Mouse (Mus musculus) Patski (cell line): ENCODE data around the gene Hsp90ab1. TPM values are rescaled to one million over a fixed set of nuclear protein-coding genes. Genes with fewer than 3 reads are reported as not detected.
A peak's percentile ranks its signal among the peaks of the same experiment; 100 is the strongest.

Source experiments
- ATAC-seq: fragments of 100-300 bp; one replicate; pipeline ENCODE4 v1.8.0; 2021
- CTCF ChIA-PET: fragments of 350-600 bp; sonication (Branson Sonifier 250); formaldehyde crosslinking; loops from one replicate; lab custom pipeline; 2022; ENCODE audit warnings: inconsistent platforms; lab: Charles Lee
- POLR2A ChIA-PET: fragments of 350-600 bp; sonication (Branson Sonifier 250); formaldehyde crosslinking; loops from one replicate; lab custom pipeline; 2022; ENCODE audit warnings: antibody characterized with exemption, inconsistent platforms; lab: Charles Lee
- DNase-seq: peaks from one replicate; pipeline ENCODE4 v3.0.0-alpha.2; 2011; ENCODE audit warnings: low read depth, low spot score
- H3K27me3 ChIP-seq: fragments of 371-371 bp; one replicate; pipeline ENCODE4 v1.5.1; 2021
- CTCF ChIP-seq: fragments of 100-300 bp; IDR thresholded peaks from one replicate; pipeline ENCODE4 v1.5.1; 2021
- in situ Hi-C: fragments of 300-500 bp; cut with MboI; formaldehyde crosslinking; loops from 3 replicates; pipeline ENCODE4 v1.11.1; 2018; ENCODE audit warnings: low pct_unique_long_range_greater_than_20kb, mixed read lengths
- polyA plus RNA-seq: library from polyadenylated mRNA; unstranded; gene quantifications from one replicate; pipeline ENCODE4 v1.2.3, GENCODE M21; 2021

Gene Hsp90ab1
- polyA plus RNA-seq, 1 experiment from 2014 or later: 1,835 TPM

- no peak for TF ChIP-seq CTCF
- peak; percentile 53 for ATAC-seq
- DNase-seq: no peak
- in situ Hi-C loops: no loop called here
- ChIA-PET CTCF (interaction anchor here (1.4 to 1.7 kb wide), 2 partner anchors 10 to 19 kb away, joined by 3 to 7 read pairs; partner anchors contain the start of gene Slc35b2), POLR2A (interaction anchor here (0.7 to 1.1 kb wide), 8 partner anchors 9 to 278 kb away, joined by 3 to 7 read pairs (median 4); partner anchors contain the start of gene Slc35b2)
- H3K27me3 ChIP-seq: no peaks in the 10 kb centered on the region
These were observed 681 bp upstream of the Hsp90ab1 start for GRCm38 (mm10) chr17:45573780-45574123.

- POLR2A ChIA-PET: interaction anchor here (0.5 to 2.0 kb wide), 5 partner anchors 8 to 24 kb away, joined by 3 to 5 read pairs (median 4); partner anchors contain the start of genes Nfkbie and Slc35b2
- CTCF ChIA-PET: interaction anchor here (1.8 kb wide), 1 partner anchor 16 kb away, joined by 7 read pairs; the partner anchor contains the start of gene Nfkbie
- ATAC-seq (peak; percentile 22), DNase-seq (no peak)
- no peak for TF ChIP-seq CTCF
- no peaks in the 10 kb centered on the region for H3K27me3 ChIP-seq
- in situ Hi-C loops: no loop called here
These were observed 676 bp downstream of the Hsp90ab1 start for GRCm38 (mm10) chr17:45572103-45573086.

- TF ChIP-seq CTCF: no peak
- no peaks in the 10 kb centered on the region for H3K27me3 ChIP-seq
- ATAC-seq (no peak), DNase-seq (no peak)
- ChIA-PET POLR2A (interaction anchor here (1.2 kb wide), 1 partner anchor 14 kb away, joined by 3 read pairs; no protein-coding TSS in a partner anchor), CTCF (interaction anchor here (1.0 kb wide), 1 partner anchor 93 kb away, joined by 3 read pairs; no protein-coding TSS in a partner anchor)
- in situ Hi-C loops: no loop called here
These were observed 3.1 kb downstream of the Hsp90ab1 start for GRCm38 (mm10) chr17:45569999-45570398.

GRCm38 (mm10) chr17:45568990-45569389 is 4.1 kb downstream of the Hsp90ab1 start:
- H3K27me3 ChIP-seq: no peaks in the 10 kb centered on the region
- in situ Hi-C loops: no loop called here
- CTCF ChIA-PET: interaction anchor here (1.1 kb wide), 1 partner anchor 58 kb away, joined by 4 read pairs; no protein-coding TSS in a partner anchor
- DNase-seq (no peak), ATAC-seq (no peak)
- POLR2A ChIA-PET: interaction anchor here (1.1 to 1.2 kb wide), 2 partner anchors 11 to 13 kb away, joined by 3 read pairs; no protein-coding TSS in a partner anchor
- TF ChIP-seq CTCF: no peak

GRCm38 (mm10) chr17:45567162-45567601 is 5.9 kb downstream of the Hsp90ab1 start:
- DNase-seq: no peak
- ATAC-seq: no peak

GRCm38 (mm10) chr17:45566360-45567161 is 6.5 kb downstream of the Hsp90ab1 start:
- H3K27me3 ChIP-seq: no peaks in the 10 kb centered on the region
- DNase-seq (no peak), ATAC-seq (no peak)
- POLR2A ChIA-PET: interaction anchor here (0.5 to 1.2 kb wide), 4 partner anchors 10 to 1550 kb away, joined by 3 to 5 read pairs (median 3); no protein-coding TSS in a partner anchor
- in situ Hi-C loops: no loop called here
- CTCF ChIA-PET: interaction anchor here (0.7 to 0.9 kb wide), 2 partner anchors 8 to 111 kb away, joined by 3 to 4 read pairs; no protein-coding TSS in a partner anchor
- TF ChIP-seq CTCF: no peak

More at GRCm38 (mm10) chr17:45567162-45567601, 5.9 kb downstream of the Hsp90ab1 start:
- in situ Hi-C loops: no loop called here
- ChIA-PET CTCF (no interaction called here), POLR2A (interaction anchor here (0.5 to 1.2 kb wide), 3 partner anchors 9 to 19 kb away, joined by 3 to 5 read pairs (median 3); no protein-coding TSS in a partner anchor)
- TF ChIP-seq CTCF: no peak
- H3K27me3 ChIP-seq: no peaks in the 10 kb centered on the region

GRCm38 (mm10) chr17:45566031-45566359 is 7.1 kb downstream of the Hsp90ab1 start:
- H3K27me3 ChIP-seq: no peaks in the 10 kb centered on the region
- DNase-seq: no peak
- in situ Hi-C loops: no loop called here
- CTCF ChIA-PET: interaction anchor here (0.7 to 0.9 kb wide), 2 partner anchors 9 to 112 kb away, joined by 3 to 4 read pairs; no protein-coding TSS in a partner anchor
- POLR2A ChIA-PET: interaction anchor here (0.7 to 2.7 kb wide), 5 partner anchors 8 to 1550 kb away, joined by 3 to 7 read pairs (median 3); no protein-coding TSS in a partner anchor
- no peak for ATAC-seq
- no peak for TF ChIP-seq CTCF

- no peak for TF ChIP-seq CTCF
- in situ Hi-C loops: no loop called here
- DNase-seq (no peak), ATAC-seq (no peak)
- CTCF ChIA-PET: interaction anchor here (1.9 kb wide), 1 partner anchor 10 kb away, joined by 7 read pairs; no protein-coding TSS in a partner anchor
- POLR2A ChIA-PET: interaction anchor here (0.8 to 2.7 kb wide), 2 partner anchors 9 to 10 kb away, joined by 3 to 7 read pairs; no protein-coding TSS in a partner anchor
- no peaks in the 10 kb centered on the region for H3K27me3 ChIP-seq
These were observed 8.0 kb downstream of the Hsp90ab1 start for GRCm38 (mm10) chr17:45565103-45565502.

- ATAC-seq: no peak
- in situ Hi-C loops: no loop called here
- CTCF ChIA-PET: interaction anchor here (1.9 kb wide), 1 partner anchor 10 kb away, joined by 7 read pairs; no protein-coding TSS in a partner anchor
These were observed 8.5 kb downstream of the Hsp90ab1 start for GRCm38 (mm10) chr17:45564531-45565084.

More at GRCm38 (mm10) chr17:45564531-45565084, 8.5 kb downstream of the Hsp90ab1 start:
- DNase-seq: no peak
- POLR2A ChIA-PET: interaction anchor here (1.6 to 2.7 kb wide), 2 partner anchors 8 to 9 kb away, joined by 5 to 7 read pairs; partner anchors contain the start of gene Hsp90ab1
- TF ChIP-seq CTCF: no peak
- H3K27me3 ChIP-seq: no peaks in the 10 kb centered on the region
